Mouse (Mus musculus) CH12.LX (cell line): ENCODE measurements around the gene Clec2d.

Experiments
- CTCF ChIP-seq, 2 experiments: IDR thresholded peaks in 1 of 2; conservative IDR thresholded peaks in 1 of 2; 2 replicates each; pipeline ENCODE4 v1.5.1; 2011 to 2012; ENCODE audit warnings: low read depth in 2 of 2, low read length in 2 of 2, improper control_type of control experiment in 1 of 2, inconsistent platforms in 1 of 2, mild to moderate bottlenecking in 1 of 2, moderate library complexity in 1 of 2
- JUND ChIP-seq: conservative IDR thresholded peaks from 2 replicates; pipeline ENCODE4 v1.6.1; 2011; ENCODE audit warnings: low read depth, low read length, improper control_type of control experiment
- MAZ ChIP-seq: IDR thresholded peaks from 2 replicates; pipeline ENCODE4 v1.6.1; 2012; ENCODE audit warnings: low read depth, mild to moderate bottlenecking, inconsistent platforms, low read length, improper control_type of control experiment, moderate library complexity
- NELFE ChIP-seq: IDR thresholded peaks from 2 replicates; pipeline ENCODE4 v1.6.1; 2011; ENCODE audit warnings: low read depth, low read length, improper control_type of control experiment
- POLR2A ChIP-seq: IDR thresholded peaks from 2 replicates; pipeline ENCODE4 v1.6.1; 2011; ENCODE audit warnings: low read depth, mild to moderate bottlenecking, improper control_type of control experiment, low read length
- RAD21 ChIP-seq: IDR thresholded peaks from 2 replicates; pipeline ENCODE4 v1.6.1; 2011; ENCODE audit warnings: low read depth, mild to moderate bottlenecking, low read length, improper control_type of control experiment, moderate library complexity
- TCF12 ChIP-seq: IDR thresholded peaks from 2 replicates; pipeline ENCODE4 v1.6.1; 2014; ENCODE audit warnings: low read depth, mild to moderate bottlenecking, inconsistent platforms, low read length, improper control_type of control experiment
- ZMIZ1 ChIP-seq: IDR thresholded peaks from 2 replicates; pipeline ENCODE4 v1.6.1; 2012; ENCODE audit warnings: low read depth, mild to moderate bottlenecking, inconsistent platforms, low read length, improper control_type of control experiment

- no peak for TF ChIP-seq RAD21
- TF ChIP-seq CTCF (conservative IDR thresholded peaks at IDR 0.05 in 1 of 2, IDR thresholded peaks at IDR 0.05 in 1 of 2; ENCODE audit: low read depth in 2 of 2, low read length in 2 of 2) = no peak
- no peak for TF ChIP-seq POLR2A
- TF ChIP-seq JUND = 0 out of 2 replicates have a peak, but pooled peaks have one; percentile 12
- TF ChIP-seq MAZ = no peak
- no peak for TF ChIP-seq NELFE
- TF ChIP-seq ZMIZ1 = no peak
- no peak for TF ChIP-seq TCF12
Observed at GRCm38 (mm10) chr6:129228935-129229773, 48.7 kb downstream of the Clec2d start.
